Mouse (Mus musculus): ENCODE measurements at regions not wholly inside any gene's neighbourhood (a gene's known extent, or its start where the extent isn't known, plus 50 kb on each side); places are given as distances from the start of the nearest gene placed in this dataset.

- TF ChIP-seq CTCF (IDR thresholded peaks at IDR 0.05; ENCODE audit: borderline replicate concordance, insufficient read depth, low read length) (no peak), POLR2A (IDR thresholded peaks at IDR 0.05; ENCODE audit: low read depth, low read length) (no peak)
Observed at GRCm38 (mm10) chr12:98039677-98040076, 219.6 kb downstream of the Galc start.
